Mouse (Mus musculus) granulocyte monocyte progenitor cell, adult 5-6 weeks (primary cell): Measurements from ENCODE around the gene Slc4a1. TPM values are rescaled to one million over a fixed set of nuclear protein-coding genes. Genes with fewer than 3 reads are reported as not detected.

ENCODE experiments used
- ATAC-seq: replicated peaks from 2 replicates; pipeline ENCODE4 v1.8.0; 2016; ENCODE audit warnings: mild to moderate bottlenecking, moderate TSS enrichment, inconsistent platforms; ENCODE audit not compliant: poor library complexity, severe bottlenecking
- total RNA-seq, 2 experiments: library from RNA; stranded (forward) in 1 of 2; stranded (reverse) in 1 of 2; fragments of 200-712, 200-1000 nt in 1 of 2; fragments of >200 nt in 1 of 2; fragmentation: Nextera tagmentation in 1 of 2; gene quantifications; 2 replicates each; pipeline ENCODE4 v1.2.3; 2014 to 2017

Gene Slc4a1
- total RNA-seq, 2 experiments from 2014 or later, result under 0.01 TPM; not detected in 1

GRCm38 (mm10) chr11:102309821-102310617, 56.0 kb downstream of the Slc4a1 start:
- ATAC-seq, result no peak

- ATAC-seq, result peak; percentile 96
Measured at GRCm38 (mm10) chr11:102308979-102309378, 57.0 kb downstream of the Slc4a1 start.

- ATAC-seq, result no peak
Measured at GRCm38 (mm10) chr11:102308104-102308503, 57.9 kb downstream of the Slc4a1 start.

- no peak for ATAC-seq
Measured at GRCm38 (mm10) chr11:102305359-102305758, 60.6 kb downstream of the Slc4a1 start.

GRCm38 (mm10) chr11:102304141-102304540, 61.9 kb downstream of the Slc4a1 start:
- ATAC-seq, result no peak

- no peak for ATAC-seq
Measured at GRCm38 (mm10) chr11:102299839-102300238, 66.2 kb downstream of the Slc4a1 start.

Other genes starting within 250 kb of the Slc4a1 start
- not detected in 2 replicates for gene Nags, start 220.7 kb downstream of the Slc4a1 start, total RNA-seq (2014; fragmentation: Nextera tagmentation)
- gene Nags, start 220.7 kb downstream of the Slc4a1 start, total RNA-seq (2017), result 0.04 TPM in 1 of 2 replicates, not detected in the other
- gene Tmem101, start 209.8 kb downstream of the Slc4a1 start, total RNA-seq (2014; fragmentation: Nextera tagmentation), result 11.8 and 19.4 TPM in 2 replicates
- gene Tmem101, start 209.8 kb downstream of the Slc4a1 start, total RNA-seq (2017), result 14.8 and 32.0 TPM in 2 replicates
- gene Lsm12, start 180.9 kb downstream of the Slc4a1 start, total RNA-seq (2014; fragmentation: Nextera tagmentation), result 109 and 123 TPM in 2 replicates
- 67.6 and 77.7 TPM in 2 replicates for gene Lsm12, start 180.9 kb downstream of the Slc4a1 start, total RNA-seq (2017)
- 144 TPM in 2 replicates for gene G6pc3, start 176.6 kb downstream of the Slc4a1 start, total RNA-seq (2014; fragmentation: Nextera tagmentation)
- 61.1 and 61.6 TPM in 2 replicates for gene G6pc3, start 176.6 kb downstream of the Slc4a1 start, total RNA-seq (2017)
- gene Hdac5, start 136.0 kb downstream of the Slc4a1 start, total RNA-seq (2014; fragmentation: Nextera tagmentation), result 28.5 and 33.5 TPM in 2 replicates
- gene Hdac5, start 136.0 kb downstream of the Slc4a1 start, total RNA-seq (2017), result 15.8 and 26.3 TPM in 2 replicates
- 26.7 and 28.6 TPM in 2 replicates for gene BC030867, start 117.3 kb downstream of the Slc4a1 start, total RNA-seq (2014; fragmentation: Nextera tagmentation)
- gene BC030867, start 117.3 kb downstream of the Slc4a1 start, total RNA-seq (2017), result 5.6 and 8.6 TPM in 2 replicates
- gene Asb16, start 97.5 kb downstream of the Slc4a1 start, total RNA-seq (2014; fragmentation: Nextera tagmentation), result 1.1 and 3.4 TPM in 2 replicates
- gene Asb16, start 97.5 kb downstream of the Slc4a1 start, total RNA-seq (2017), result 0.17 and 0.31 TPM in 2 replicates
- gene Tmub2, start 81.3 kb downstream of the Slc4a1 start, total RNA-seq (2014; fragmentation: Nextera tagmentation), result 22.7 and 34.6 TPM in 2 replicates
- gene Tmub2, start 81.3 kb downstream of the Slc4a1 start, total RNA-seq (2017), result 17.2 and 32.6 TPM in 2 replicates
- 20.0 and 28.7 TPM in 2 replicates for gene Atxn7l3, start 69.6 kb downstream of the Slc4a1 start, total RNA-seq (2014; fragmentation: Nextera tagmentation)
- 20.0 and 27.1 TPM in 2 replicates for gene Atxn7l3, start 69.6 kb downstream of the Slc4a1 start, total RNA-seq (2017)
- gene Ubtf, start 46.5 kb downstream of the Slc4a1 start, total RNA-seq (2014; fragmentation: Nextera tagmentation), result 56.3 and 73.8 TPM in 2 replicates
- gene Ubtf, start 46.5 kb downstream of the Slc4a1 start, total RNA-seq (2017), result 148 and 164 TPM in 2 replicates
- gene Rundc3a, start 27.2 kb upstream of the Slc4a1 start, total RNA-seq (2014; fragmentation: Nextera tagmentation), result not detected in 2 replicates
- gene Rundc3a, start 27.2 kb upstream of the Slc4a1 start, total RNA-seq (2017), result not detected in 2 replicates
- gene Slc25a39, start 41.7 kb upstream of the Slc4a1 start, total RNA-seq (2014; fragmentation: Nextera tagmentation), result 99.0 and 163 TPM in 2 replicates
- 51.4 and 53.9 TPM in 2 replicates for gene Slc25a39, start 41.7 kb upstream of the Slc4a1 start, total RNA-seq (2017)
- 110 and 152 TPM in 2 replicates for gene Grn, start 64.1 kb upstream of the Slc4a1 start, total RNA-seq (2014; fragmentation: Nextera tagmentation)
- 38.6 and 48.3 TPM in 2 replicates for gene Grn, start 64.1 kb upstream of the Slc4a1 start, total RNA-seq (2017)
- gene Fam171a2, start 81.5 kb upstream of the Slc4a1 start, total RNA-seq (2014; fragmentation: Nextera tagmentation), result not detected in 2 replicates
- not detected in 2 replicates for gene Fam171a2, start 81.5 kb upstream of the Slc4a1 start, total RNA-seq (2017)
- gene Itga2b, start 103.9 kb upstream of the Slc4a1 start, total RNA-seq (2014; fragmentation: Nextera tagmentation), result 12.4 and 17.1 TPM in 2 replicates
- 14.4 and 14.7 TPM in 2 replicates for gene Itga2b, start 103.9 kb upstream of the Slc4a1 start, total RNA-seq (2017)
- gene Gpatch8, start 190.2 kb upstream of the Slc4a1 start, total RNA-seq (2014; fragmentation: Nextera tagmentation), result 29.3 and 46.4 TPM in 2 replicates
- 19.7 and 21.3 TPM in 2 replicates for gene Gpatch8, start 190.2 kb upstream of the Slc4a1 start, total RNA-seq (2017)
- not detected in 2 replicates for gene Gm11627, start 213.3 kb upstream of the Slc4a1 start, total RNA-seq (2014; fragmentation: Nextera tagmentation)
- gene Gm11627, start 213.3 kb upstream of the Slc4a1 start, total RNA-seq (2017), result not detected in 2 replicates
- not detected in 2 replicates for gene Fzd2, start 238.2 kb upstream of the Slc4a1 start, total RNA-seq (2014; fragmentation: Nextera tagmentation)
- not detected in 2 replicates for gene Fzd2, start 238.2 kb upstream of the Slc4a1 start, total RNA-seq (2017)